Mouse (Mus musculus): Measurements from ENCODE around the gene Olfr552. TPM values are rescaled to one million over a fixed set of nuclear protein-coding genes. Genes with fewer than 3 reads are reported as not detected.
"Not testable (repeated sequence)": the region's sequence is repeated elsewhere in the genome, so short reads cannot be mapped to it uniquely, and the experiment has no call there.

The Olfr552 gene
- polyA plus RNA-seq, 1 experiment from 2014 or later: not detected

DNA sequence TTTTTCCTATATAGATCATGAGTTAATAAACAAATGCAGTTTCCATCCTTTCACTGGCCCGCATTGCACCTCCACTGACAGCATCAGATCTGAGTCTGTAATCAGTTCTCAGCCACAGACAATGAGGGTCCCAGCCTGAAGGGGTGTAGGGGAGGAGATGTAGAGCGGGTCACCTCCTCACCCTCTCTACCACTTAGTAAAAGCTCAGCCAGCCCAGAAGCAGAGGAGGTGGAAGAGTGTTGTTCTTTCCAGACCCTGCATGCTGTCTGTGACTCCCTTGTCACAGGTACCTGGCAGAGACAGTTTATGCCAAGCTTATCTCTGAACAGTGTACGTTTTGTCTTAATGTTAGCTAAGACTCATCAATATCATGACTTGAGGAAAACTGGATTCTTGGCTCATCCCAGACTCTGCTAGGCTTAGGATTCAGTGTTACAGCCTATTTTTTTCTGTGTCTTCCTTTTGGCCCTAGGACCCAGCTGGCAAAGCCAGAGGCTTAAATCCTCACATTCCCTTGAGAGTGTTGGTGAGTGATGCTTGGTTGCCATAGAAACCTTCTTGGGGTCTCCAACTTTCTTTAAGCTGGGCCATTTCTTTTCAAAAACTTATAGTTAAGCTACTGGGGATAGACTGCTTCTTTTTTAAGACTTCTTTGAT lies 24.3 kb upstream of the Olfr552 start:
- Histone ChIP-seq H3K27ac (ENCODE audit: low read depth, low read length) (no peak overlapping the region), H3K4me3 (ENCODE audit: low read depth, low read length) (no peak overlapping the region), H3K9me3 (ENCODE audit: control insufficient read depth) (no peaks in the 10 kb centered on the region), H3K4me2 (replicated peaks; ENCODE audit: low read depth) (no peak overlapping the region), H3K36me3 (ENCODE audit: control insufficient read depth, insufficient read depth) (no peaks in the 10 kb centered on the region), H3K9ac (ENCODE audit: low read depth, low read length) (no peak overlapping the region), H3K27me3 (replicated peaks; ENCODE audit: control insufficient read depth, insufficient read depth, low read length) (no peaks in the 10 kb centered on the region), H3K4me1 (replicated peaks; ENCODE audit: control insufficient read depth, insufficient read depth, low read length) (no peaks in the 10 kb centered on the region)
- 72% methylated on average over 3 of the region's 3 CpGs for whole genome bisulfite sequencing
- TF ChIP-seq CTCF (IDR thresholded peaks at IDR 0.05; ENCODE audit: low read depth): no peak
- ATAC-seq: no peak

DNA sequence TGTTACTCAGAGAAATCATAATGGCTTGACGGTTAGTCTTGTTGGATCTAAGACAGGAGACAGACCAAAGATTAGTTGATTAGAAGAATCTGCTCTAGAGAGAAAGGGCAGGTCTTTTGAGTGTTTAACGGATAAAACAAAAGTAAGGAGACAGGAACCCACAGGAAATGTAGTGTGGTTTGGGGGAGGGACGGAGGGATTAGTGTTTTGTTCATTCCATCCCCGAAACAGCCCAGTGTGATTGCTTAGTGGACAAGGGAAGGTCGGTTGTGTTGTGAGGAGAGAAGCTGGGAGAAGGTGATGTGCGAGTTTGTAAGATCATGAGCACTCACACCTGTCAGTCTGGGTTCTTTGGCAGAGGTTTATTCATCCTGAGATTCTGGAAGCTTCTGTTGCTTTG lies 21.6 kb upstream of the Olfr552 start:
- 72% methylated on average over 6 of the region's 6 CpGs for WGBS
- Histone ChIP-seq H3K9me3 (ENCODE audit: control insufficient read depth) (no peaks in the 10 kb centered on the region), H3K27ac (ENCODE audit: low read depth, low read length) (no peak overlapping the region), H3K9ac (ENCODE audit: low read depth, low read length) (no peak overlapping the region), H3K36me3 (ENCODE audit: control insufficient read depth, insufficient read depth) (no peaks in the 10 kb centered on the region), H3K4me2 (replicated peaks; ENCODE audit: low read depth) (no peak overlapping the region), H3K27me3 (replicated peaks; ENCODE audit: control insufficient read depth, insufficient read depth, low read length) (no peaks in the 10 kb centered on the region), H3K4me3 (ENCODE audit: low read depth, low read length) (no peak overlapping the region), H3K4me1 (replicated peaks; ENCODE audit: control insufficient read depth, insufficient read depth, low read length) (no peaks in the 10 kb centered on the region)
- TF ChIP-seq CTCF (IDR thresholded peaks at IDR 0.05; ENCODE audit: low read depth): no peak
- no peak for ATAC-seq

DNA sequence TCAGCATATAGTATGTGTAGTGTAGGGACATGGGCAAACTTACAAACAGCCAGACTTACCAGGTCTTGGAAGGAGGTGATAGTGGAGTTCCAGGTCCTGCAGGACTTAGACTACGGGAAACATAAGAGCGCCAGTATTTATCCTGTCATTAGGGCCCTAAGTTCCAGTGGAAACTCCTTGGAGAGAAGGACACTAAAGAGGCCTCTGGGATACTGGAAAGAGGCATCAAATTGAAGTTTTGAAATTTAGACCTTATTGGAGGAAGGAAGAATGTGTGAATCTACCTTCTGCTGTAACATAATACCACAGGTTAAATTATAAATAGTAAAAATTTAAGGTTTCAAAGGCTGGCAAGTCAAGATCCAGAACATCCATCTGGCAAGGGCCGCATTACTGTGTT lies 5.8 kb upstream of the Olfr552 start, which contains the start of gene Olfr551:
TSS of gene Olfr551 (minus strand) at position 101 of the 400 bp plus-strand sequence.
- no peak for ATAC-seq
- H3K4me2 ChIP-seq (replicated peaks; ENCODE audit: low read depth): no peak within 1 kb of the TSS
- WGBS: 88% methylated on average over 3 of the region's 3 CpGs
- no peaks in the 10 kb centered on the region for H3K27me3 ChIP-seq (replicated peaks; ENCODE audit: control insufficient read depth, insufficient read depth, low read length)
- H3K4me3 ChIP-seq (ENCODE audit: low read depth, low read length): no peak within 1 kb of the TSS
- no peak within 1 kb of the TSS for H3K27ac ChIP-seq (ENCODE audit: low read depth, low read length)
- no peaks in the 10 kb centered on the region for H3K4me1 ChIP-seq (replicated peaks; ENCODE audit: control insufficient read depth, insufficient read depth, low read length)
- no peak within 1 kb of the TSS for H3K9ac ChIP-seq (ENCODE audit: low read depth, low read length)
- no peaks in the 10 kb centered on the region for H3K36me3 ChIP-seq (ENCODE audit: control insufficient read depth, insufficient read depth)
- H3K9me3 ChIP-seq (ENCODE audit: control insufficient read depth): no peaks in the 10 kb centered on the region
- TF ChIP-seq CTCF (IDR thresholded peaks at IDR 0.05; ENCODE audit: low read depth): no peak

DNA sequence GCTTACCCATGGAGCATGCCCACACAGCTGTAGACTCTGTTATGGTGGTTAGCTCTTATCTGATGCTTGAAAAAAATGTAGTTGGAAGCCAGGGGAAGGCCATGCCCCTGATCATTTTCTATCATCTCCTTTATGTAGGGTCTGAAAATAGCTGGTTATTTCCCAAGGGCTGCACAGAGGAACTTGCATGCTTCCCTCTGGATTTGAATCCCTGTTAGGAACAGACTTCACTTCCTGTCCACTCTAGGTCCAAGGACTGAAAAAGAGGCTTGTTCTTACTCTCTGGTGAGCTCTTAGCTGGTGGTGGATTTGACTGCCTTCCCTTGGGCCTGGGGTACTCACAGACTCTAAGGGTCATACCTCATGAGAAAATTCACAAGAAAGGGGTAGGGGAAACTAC lies 20.5 kb downstream of the Olfr552 start, which contains the start of gene Olfr553:
TSS of gene Olfr553 (minus strand) at position 101 of the 400 bp plus-strand sequence.
- no peak for TF ChIP-seq CTCF (IDR thresholded peaks at IDR 0.05; ENCODE audit: low read depth)
- Histone ChIP-seq H3K27me3 (replicated peaks; ENCODE audit: control insufficient read depth, insufficient read depth, low read length) (no peaks in the 10 kb centered on the region), H3K4me3 (ENCODE audit: low read depth, low read length) (no peak within 1 kb of the TSS), H3K9me3 (ENCODE audit: control insufficient read depth) (no peaks in the 10 kb centered on the region), H3K4me1 (replicated peaks; ENCODE audit: control insufficient read depth, insufficient read depth, low read length) (no peaks in the 10 kb centered on the region), H3K9ac (ENCODE audit: low read depth, low read length) (no peak within 1 kb of the TSS), H3K4me2 (replicated peaks; ENCODE audit: low read depth) (no peak within 1 kb of the TSS), H3K36me3 (ENCODE audit: control insufficient read depth, insufficient read depth) (no peaks in the 10 kb centered on the region), H3K27ac (ENCODE audit: low read depth, low read length) (no peak within 1 kb of the TSS)
- ATAC-seq: no peak

DNA sequence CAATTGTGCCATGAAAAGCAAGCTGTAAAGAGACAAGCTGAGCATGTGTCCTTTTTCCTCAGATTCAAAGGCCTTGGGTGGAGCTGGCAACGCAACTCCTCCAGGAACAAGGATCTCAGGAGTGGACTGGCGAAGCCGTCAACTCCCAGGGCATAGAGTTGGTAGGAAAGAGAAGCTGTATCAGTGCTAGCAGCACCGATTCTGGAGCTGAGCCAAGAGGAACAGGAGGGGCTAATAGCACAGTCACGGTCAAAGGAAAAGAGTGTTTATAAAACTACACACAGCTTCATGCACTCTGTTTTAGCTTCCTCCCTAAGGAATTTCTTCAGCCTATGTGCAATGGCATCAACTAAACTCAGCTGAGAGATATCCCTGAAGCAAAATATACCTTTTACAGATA lies 22.0 kb downstream of the Olfr552 start:
- H3K27me3 ChIP-seq (replicated peaks; ENCODE audit: control insufficient read depth, insufficient read depth, low read length): no peaks in the 10 kb centered on the region
- TF ChIP-seq CTCF (IDR thresholded peaks at IDR 0.05; ENCODE audit: low read depth): no peak
- no peak overlapping the region for H3K27ac ChIP-seq (ENCODE audit: low read depth, low read length)
- no peak overlapping the region for H3K4me2 ChIP-seq (replicated peaks; ENCODE audit: low read depth)
- H3K4me3 ChIP-seq (ENCODE audit: low read depth, low read length): no peak overlapping the region
- no peaks in the 10 kb centered on the region for H3K4me1 ChIP-seq (replicated peaks; ENCODE audit: control insufficient read depth, insufficient read depth, low read length)
- ATAC-seq: no peak
- no peaks in the 10 kb centered on the region for H3K36me3 ChIP-seq (ENCODE audit: control insufficient read depth, insufficient read depth)
- 42% methylated on average over 5 of the region's 5 CpGs for WGBS
- H3K9me3 ChIP-seq (ENCODE audit: control insufficient read depth): no peaks in the 10 kb centered on the region
- H3K9ac ChIP-seq (ENCODE audit: low read depth, low read length): no peak overlapping the region

DNA sequence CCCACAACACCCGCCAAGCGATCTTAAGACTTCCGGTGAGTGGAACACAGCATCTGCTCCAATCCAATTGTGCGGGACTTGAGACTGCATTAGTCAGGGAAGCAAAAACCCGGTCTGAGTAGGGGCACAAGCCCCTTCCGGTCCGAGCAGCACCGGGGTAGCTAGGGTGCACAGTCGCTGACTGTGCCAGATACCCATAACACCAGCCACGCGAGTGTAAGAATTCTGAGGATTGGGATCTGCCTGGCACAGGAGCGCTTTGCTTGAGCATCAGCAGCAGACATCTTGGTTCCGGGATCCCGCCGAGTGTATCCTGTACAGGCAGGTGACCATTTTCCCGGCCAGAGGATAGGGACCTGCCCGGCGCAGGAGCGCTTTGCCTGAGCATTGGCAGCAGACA lies 22.8 kb downstream of the Olfr552 start:
- whole genome bisulfite sequencing: 85% methylated on average over 15 of the region's 19 CpGs

DNA sequence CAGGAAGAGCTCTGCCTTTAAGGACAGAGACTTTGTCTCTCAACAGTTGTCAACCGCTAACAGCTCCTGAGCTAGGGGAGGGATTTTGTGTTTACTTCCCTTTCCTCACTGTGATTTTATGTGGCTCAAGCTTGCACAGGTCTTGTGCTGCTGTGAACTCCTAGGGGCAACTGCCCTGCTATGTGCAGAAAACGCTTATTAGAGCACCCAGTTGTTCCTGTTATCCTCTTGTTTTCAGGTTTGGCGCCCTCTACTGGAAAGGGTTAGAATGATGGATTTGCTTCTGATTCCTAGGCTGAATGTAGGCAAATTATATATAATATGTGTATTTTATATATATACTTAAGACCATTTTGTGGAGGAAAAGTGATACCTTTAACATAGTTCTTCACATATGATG lies 39.1 kb downstream of the Olfr552 start:
- H3K27ac ChIP-seq (ENCODE audit: low read depth, low read length): no peak overlapping the region
- 31% methylated on average over 3 of the region's 3 CpGs for WGBS
- ATAC-seq: no peak

More for the DNA sequence above, 22.8 kb downstream of the Olfr552 start:
- H3K36me3 ChIP-seq (ENCODE audit: control insufficient read depth, insufficient read depth); H3K4me1 ChIP-seq (replicated peaks; ENCODE audit: control insufficient read depth, insufficient read depth, low read length); H3K4me3 ChIP-seq (ENCODE audit: low read depth, low read length); H3K9ac ChIP-seq (ENCODE audit: low read depth, low read length); H3K27ac ChIP-seq (ENCODE audit: low read depth, low read length); H3K27me3 ChIP-seq (replicated peaks; ENCODE audit: control insufficient read depth, insufficient read depth, low read length); ATAC-seq; H3K4me2 ChIP-seq (replicated peaks; ENCODE audit: low read depth); H3K9me3 ChIP-seq (ENCODE audit: control insufficient read depth): not testable (repeated sequence)

More for the DNA sequence above, 39.1 kb downstream of the Olfr552 start:
- no peak overlapping the region for H3K4me2 ChIP-seq (replicated peaks; ENCODE audit: low read depth)
- H3K36me3 ChIP-seq (ENCODE audit: control insufficient read depth, insufficient read depth): no peaks in the 10 kb centered on the region
- no peaks in the 10 kb centered on the region for H3K27me3 ChIP-seq (replicated peaks; ENCODE audit: control insufficient read depth, insufficient read depth, low read length)
- no peak overlapping the region for H3K9ac ChIP-seq (ENCODE audit: low read depth, low read length)
- peak; percentile 75 for TF ChIP-seq CTCF (IDR thresholded peaks at IDR 0.05; ENCODE audit: low read depth)
- no peaks in the 10 kb centered on the region for H3K9me3 ChIP-seq (ENCODE audit: control insufficient read depth)
- no peak overlapping the region for H3K4me3 ChIP-seq (ENCODE audit: low read depth, low read length)
- no peaks in the 10 kb centered on the region for H3K4me1 ChIP-seq (replicated peaks; ENCODE audit: control insufficient read depth, insufficient read depth, low read length)

Data from intestine, postnatal 0 days (tissue).